Mouse (Mus musculus) liver, postnatal 0 days (tissue): ENCODE data around the gene Lrwd1.

Experiments
- CTCF ChIP-seq: sonication (generic); IDR thresholded peaks from 2 replicates; pipeline ENCODE4 v1.5.1; 2016; ENCODE audit warnings: antibody characterized with exemption, low read depth
- EP300 ChIP-seq: IDR thresholded peaks from 2 replicates; pipeline ENCODE4 v1.6.1; 2016; ENCODE audit warnings: antibody characterized with exemption, low read depth, mild to moderate bottlenecking

DNA sequence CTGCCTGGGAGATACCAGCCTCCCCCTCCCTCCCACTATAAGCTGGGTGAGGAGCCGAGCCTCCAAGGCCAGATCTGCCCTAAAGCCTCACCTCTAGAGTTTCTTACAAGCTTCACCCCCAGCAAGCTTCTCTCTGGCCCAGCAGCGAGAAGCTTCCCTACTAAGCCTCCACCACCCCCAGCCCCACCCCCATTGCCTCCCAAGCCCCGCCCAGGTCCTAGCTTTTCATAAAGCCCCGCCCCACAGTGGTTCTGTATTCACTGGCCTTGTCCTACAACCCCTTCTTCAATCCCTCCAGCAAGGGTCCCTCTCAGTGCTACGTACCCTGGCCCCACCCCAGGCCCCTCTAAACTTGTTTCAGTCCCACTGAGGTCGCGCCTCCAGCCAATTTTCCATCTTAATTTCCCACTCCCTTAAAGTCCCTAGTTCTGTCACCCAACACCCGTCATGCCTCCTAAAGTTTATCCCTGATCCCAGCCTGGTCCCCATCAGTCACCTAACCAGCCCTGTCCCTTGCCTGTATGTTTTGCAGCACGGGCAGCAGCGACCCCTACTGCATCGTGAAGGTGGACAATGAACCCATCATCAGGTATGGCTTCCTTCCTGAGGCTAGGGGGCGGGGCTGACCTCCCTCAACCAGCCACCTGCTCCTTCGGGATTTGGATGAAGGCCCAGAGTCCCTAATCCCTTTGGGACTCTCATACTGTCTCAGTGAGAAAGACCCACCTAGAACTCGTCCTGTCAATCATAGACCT, 46.9 kb downstream of the Lrwd1 start:
- peak; percentile 44 for TF ChIP-seq CTCF
- no peak for TF ChIP-seq EP300
